Mouse (Mus musculus) mouse trophoblast stem cell (cell line): Measurements from ENCODE around the gene Gsap.
"Not testable (repeated sequence)": the region's sequence is repeated elsewhere in the genome, so short reads cannot be mapped to it uniquely, and the experiment has no call there.

Experiments
- in situ Hi-C, 2 experiments: fragments of 300-500 bp; cut with MseI, MboI; formaldehyde crosslinking; loops; 2 replicates in 1 of 2; 3 replicates in 1 of 2; pipeline ENCODE4 v1.15.1; 2025

Gene Gsap

DNA sequence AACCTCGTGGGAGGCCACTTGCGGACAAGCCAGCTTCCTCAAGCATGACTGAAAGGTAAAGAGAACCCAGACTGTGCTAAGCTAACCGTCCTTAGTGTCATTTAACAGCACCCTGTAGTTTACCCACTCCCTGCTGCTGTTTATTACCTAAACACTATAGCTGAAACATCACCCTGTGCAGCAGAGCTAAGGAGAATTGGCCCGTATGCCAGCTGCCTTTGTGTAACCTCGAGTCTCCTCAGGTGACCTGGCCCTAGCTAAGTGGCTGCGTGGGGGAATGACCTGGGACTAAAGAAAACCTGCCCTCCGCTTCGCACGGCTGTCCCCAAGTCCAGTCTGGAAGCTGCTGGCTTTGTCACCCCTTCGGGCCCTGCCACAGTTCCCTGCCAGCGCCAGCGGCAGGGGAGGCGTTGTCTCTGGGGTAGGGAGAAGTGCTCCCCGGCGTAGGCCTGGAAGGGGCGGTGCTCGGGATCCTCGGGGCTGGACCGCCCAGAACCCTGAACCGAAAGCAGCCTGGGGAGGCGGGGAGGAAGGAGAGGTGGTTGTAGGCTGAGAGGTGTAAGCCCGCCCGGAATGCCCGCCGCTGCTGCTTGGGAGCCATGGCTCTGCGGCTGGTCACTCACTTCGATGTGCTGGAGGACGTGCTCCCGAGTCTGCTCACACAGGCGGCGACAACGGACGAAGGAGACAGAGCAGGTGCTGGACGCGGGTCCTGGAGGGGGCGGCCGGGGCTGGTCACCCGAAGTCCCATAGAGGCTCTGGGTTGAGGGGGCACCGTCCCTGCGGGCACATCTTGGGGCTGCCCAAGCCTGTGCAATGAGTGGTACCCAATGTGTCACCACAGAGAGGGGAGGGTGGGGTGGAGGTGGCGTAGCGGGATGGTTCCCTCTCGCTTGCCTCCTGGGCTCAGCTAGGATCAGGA, at the start of gene Gsap:
TSS of gene Gsap (plus strand) at position 492 of the 922 bp plus-strand sequence.
- in situ Hi-C loops, result no loop called here

DNA sequence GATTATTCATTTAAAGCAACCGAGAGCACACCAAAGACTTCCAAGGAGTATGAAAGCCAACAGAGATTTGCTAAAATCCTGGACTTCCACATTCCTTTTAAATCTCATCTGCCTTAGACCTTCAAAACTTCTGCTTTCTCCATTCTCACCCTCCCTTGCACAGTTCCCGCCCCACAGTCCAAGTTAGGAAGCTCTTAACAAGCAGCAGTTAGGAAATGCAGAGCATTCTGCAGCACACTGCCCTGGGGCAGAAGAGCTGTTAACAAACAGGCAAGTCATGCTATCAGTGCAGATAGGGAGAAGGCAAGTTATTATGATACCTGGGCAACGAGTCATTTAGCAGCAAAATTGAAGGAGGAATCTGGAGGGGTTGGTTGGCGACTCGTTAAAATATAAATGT, 49.5 kb upstream of the Gsap start:
- in situ Hi-C loops, result no loop called here

DNA sequence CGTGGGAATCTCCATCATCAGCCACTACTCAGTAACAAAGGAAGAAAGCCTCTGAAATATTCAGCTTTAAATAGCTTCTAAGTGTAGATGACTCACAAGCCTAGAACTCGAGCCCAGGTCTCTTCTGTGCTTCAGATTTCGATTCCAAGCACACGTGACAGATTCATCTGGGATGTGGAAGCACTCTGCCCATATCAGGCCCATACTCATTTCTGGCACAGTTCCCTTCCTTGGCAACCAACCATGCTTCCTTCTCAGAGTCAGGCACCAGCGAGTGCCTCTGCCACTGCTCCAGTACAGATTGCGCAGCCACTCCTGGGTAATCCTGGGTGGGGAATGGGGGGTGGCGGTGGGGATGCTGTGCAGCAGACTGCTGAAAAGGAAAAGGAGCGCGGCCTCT, 46.5 kb upstream of the Gsap start:
- in situ Hi-C loops, result no loop called here

DNA sequence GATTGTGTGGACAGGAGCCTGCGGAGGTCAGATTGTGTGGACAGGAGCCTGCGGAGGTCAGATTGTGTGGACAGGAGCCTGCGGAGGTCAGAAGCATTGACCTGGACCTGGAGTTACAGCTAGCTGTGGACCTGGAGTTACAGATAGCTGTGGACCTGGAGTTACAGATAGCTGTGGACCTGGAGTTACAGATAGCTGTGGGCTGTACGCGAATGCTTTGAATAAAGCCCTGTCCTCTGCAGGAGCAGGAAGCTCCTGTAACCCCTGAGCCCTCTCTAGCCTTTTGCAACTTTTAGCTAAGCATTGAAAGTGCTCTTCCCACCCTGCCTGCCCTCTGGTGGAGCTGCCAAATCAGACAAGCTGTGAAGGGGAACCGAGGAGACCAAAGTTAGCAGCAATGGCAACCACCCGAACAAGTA, 44.9 kb upstream of the Gsap start:
- in situ Hi-C loops, result not testable (repeated sequence)

DNA sequence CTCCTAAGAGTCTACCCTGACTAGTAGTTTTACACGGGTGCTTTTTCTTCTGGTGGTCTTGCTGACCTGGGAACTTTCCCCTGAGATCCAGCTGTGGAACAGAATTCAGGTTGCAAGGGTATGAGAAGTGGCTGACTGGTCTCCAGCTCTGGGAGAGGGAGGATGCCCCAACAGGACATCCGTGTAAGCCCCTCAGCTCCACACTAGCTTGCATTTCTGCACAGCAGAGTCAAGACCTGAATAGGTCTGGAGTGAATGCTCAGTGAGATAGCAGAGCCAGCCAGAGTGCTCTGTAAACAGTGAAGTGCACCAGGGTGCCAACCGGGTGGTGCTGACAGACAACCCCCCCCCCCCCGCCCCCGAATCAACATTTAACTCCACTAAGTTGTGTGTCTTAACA, 44.4 kb upstream of the Gsap start:
- in situ Hi-C loops, result no loop called here

DNA sequence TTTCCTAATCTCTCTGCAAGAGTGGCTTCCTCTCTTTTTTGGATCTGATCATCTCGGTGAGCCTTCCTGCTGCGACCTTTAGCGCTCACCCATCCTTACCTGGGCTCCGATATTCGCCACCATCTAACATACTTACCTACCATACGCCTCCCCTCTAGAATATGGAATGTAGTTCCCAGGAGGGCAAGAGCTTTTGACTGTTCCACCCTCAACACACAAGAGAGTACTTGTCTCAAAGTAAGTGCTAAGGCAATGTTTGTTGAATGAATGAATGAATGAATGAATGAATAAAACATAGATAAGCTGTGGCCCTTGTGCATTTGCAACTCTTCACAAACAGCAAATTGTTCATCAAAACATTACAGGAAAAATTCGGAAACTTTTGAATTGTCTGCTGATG, 43.0 kb upstream of the Gsap start:
- in situ Hi-C loops, result no loop called here

DNA sequence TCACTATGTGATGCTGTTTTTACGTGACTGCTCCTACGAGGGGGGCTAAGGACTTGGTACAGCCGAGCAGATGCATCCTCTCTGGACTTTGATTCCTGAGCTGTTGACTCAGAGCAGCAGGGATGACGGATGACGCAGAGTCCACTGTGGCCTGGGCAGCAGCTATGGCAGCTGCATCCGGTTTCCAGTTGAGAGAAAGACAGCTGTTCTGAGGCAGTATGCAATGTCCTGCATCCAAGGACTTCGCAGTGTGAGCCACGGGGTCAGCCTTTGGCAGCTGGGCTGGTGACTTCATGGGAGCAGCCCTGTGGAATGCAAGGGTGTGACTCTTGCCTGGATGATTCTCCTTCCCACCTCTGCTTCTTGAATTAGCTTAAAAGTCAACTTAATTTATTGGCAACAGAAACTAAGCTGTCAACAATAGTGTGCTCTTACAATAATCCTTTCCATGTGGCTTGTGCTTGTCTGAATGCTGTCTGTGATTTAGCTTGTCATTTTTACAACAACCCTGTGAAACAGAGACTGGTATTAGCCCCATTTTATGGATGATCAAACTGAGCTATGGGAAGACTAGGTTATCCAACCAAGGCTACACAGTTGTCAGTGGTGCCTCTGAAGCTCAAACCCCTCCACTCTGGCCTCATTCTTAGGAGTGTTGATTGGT, 41.4 kb upstream of the Gsap start:
- in situ Hi-C loops, result no loop called here

DNA sequence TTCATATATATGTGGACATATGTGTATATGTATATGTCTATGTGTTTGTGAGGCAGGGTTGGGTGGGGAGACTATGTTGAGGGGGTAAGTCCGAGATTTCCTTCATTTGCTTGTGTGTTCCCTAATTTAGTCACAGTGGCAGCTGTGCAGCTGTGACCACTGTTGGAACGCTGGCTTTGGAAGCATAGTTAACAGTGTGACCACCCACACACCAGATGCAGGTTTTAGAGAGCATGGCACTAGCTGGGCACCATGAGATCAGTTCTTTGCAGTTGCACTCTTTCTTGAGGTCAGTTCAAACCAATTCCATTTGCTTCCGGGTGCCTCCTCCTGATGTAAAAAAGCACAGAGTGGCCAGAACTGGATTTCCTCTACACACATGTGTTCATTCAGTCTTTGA, 37.7 kb upstream of the Gsap start:
- in situ Hi-C loops, result no loop called here

DNA sequence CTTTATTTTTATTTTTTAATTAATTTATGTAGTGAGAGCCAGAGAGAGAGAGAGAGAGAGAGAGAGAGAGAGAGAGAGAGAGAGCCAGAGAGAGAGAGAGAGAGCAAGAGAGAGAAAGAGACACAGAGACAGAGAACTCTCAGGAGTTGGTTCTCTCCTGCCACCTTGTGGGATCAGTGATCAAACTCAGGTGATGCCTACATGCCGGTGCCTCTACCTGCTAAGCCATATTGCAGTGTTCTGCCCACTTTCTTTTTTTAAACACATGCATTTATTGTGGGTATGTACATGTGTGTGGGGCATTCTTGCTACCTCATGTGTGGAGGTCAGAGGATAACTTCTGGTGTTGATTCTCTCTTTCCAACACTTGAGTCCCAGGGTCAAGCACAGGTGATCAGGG, 32.4 kb upstream of the Gsap start:
- in situ Hi-C loops, result no loop called here

DNA sequence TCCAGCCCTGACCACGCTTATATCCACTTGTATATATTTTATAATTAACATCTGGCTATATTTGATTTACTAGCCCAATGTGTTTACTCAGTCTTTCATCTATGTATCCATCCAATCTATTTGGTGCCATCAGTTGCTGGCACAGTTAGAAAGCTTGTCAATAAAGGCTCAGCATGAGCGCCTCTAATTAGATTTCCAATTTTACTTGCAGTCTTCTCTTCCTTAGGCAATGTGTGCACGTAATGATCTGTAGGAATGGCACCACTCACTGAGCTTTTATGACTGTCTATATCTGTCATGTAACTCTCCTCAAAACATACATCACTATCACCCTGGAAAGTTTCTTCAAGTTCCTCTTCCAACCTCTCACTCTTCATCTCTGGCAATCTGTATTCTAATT, 29.3 kb upstream of the Gsap start:
- in situ Hi-C loops, result no loop called here

DNA sequence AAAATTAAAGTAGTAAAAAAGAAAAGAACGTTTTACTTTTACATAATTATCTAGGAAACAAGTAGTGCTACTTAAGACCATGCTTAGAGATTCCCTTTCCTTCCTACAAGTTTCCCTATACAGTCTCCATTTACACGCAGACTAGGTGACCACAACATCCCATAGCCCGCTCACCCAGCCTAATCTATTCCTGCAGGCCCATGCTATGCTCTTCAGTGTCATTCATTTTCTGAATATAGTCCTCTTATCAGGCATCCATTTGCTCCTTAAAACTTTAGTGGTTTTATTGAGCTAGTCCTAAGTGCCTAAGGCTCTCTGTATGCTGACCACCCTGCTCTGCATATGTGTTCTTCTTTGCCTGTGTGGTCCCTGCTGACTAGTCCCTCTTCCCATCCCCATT, 26.5 kb upstream of the Gsap start:
- in situ Hi-C loops, result no loop called here

DNA sequence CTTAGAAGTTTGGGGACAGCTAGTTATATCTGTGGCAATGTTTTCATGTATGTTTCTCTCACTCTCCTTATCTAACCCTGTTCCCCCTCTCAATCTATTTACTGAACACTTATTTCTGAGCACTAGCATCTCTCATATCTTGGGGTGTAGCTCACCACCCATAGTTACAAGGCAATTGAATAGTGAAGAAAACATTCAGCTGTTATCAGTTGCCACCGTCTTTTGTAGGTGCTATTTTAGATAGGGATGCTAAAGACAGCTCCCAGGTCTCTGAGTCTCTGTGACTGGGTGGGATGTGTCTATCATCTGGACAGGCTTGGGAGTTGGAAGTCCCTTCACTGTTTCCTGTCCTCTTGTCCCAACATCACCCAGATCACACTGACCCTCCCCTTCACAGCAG, 25.3 kb upstream of the Gsap start:
- in situ Hi-C loops, result no loop called here

DNA sequence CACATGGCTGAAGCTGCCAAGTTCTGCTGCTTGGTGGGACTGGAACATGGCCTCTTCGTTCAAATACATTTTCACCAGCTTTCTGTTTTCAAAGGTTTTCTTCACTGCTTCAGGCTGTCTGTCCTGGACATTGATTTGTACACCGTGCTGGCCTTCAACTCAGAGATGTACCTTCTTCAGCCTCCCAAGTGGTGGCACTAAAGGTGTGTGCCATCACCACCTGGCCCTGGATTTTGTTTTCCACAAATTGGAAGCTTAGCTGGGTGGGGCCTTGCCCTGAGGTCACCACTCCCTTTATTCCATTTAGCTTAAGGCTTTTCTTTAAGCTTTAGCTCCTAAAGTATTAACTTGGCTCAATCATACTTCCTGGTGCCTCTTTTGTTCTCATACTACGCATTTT, 22.6 kb upstream of the Gsap start:
- in situ Hi-C loops, result no loop called here

DNA sequence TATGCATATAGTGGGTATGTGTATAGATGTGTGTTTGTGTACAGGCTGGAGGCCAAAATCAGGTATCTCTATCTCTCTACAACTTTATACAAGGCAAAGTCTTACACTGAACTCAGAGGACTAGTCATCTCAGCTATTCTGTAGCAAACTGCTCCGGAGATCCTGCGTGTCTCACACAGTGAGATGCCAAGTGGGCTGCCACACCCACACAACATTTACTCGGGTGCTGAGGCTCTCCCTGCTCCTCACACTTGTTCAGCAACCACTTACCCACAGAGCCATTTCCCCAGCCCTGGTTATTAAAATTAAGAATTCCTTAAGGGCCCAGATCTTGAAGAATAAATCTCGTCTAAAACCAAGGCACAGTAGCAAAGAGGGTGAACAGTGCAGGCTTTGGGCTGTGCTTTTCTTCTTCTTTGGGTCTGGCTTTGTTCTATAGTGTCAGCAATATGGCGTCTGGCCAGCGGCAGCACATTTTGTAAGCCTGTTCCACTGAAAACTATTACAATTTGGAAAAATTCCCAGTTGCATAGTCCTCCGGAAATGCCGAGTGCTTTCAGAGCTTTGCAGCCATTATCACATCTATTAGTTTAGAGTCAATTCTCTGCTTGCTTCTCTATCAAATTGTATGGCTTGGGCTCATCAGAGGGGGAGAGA, 17.2 kb upstream of the Gsap start:
- in situ Hi-C loops, result no loop called here

DNA sequence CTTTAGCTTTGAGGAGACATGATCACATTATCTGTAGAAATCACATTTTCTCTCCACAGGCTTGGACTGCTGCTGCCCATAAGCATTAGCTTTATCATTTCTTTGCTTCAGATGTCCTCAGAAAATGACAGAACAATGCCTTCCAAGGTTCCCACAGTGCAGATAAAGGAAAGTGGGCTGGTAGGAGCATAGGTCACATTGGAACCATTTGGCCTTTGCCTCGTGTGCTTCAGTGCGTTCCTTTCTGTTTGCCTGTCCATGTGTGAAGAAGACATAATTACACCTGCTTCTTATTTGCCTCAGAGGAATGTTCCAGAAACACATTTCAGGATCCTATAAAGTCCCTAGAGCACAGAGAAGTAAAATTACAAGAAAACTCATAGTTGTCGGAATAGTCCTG, 16.7 kb upstream of the Gsap start:
- in situ Hi-C loops, result no loop called here

DNA sequence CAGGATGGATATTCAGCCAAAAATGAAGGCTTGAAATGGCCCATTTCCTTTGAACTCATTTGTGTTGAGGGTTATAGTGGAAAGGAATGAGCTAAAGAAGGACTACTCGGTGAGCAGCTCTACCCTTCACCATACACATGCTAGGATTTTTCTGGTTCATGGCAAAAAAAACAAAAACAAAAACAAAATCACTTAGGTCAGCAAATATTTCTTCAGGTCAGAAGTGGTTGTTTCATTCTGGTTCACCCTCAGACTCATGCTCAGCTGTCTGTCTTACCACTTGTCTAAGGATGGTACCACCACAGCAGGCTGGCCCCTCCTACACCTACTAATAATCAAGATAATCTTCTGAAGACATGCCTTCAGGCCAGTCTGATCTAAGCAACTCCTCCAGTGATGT, 16.2 kb upstream of the Gsap start:
- in situ Hi-C loops, result no loop called here

DNA sequence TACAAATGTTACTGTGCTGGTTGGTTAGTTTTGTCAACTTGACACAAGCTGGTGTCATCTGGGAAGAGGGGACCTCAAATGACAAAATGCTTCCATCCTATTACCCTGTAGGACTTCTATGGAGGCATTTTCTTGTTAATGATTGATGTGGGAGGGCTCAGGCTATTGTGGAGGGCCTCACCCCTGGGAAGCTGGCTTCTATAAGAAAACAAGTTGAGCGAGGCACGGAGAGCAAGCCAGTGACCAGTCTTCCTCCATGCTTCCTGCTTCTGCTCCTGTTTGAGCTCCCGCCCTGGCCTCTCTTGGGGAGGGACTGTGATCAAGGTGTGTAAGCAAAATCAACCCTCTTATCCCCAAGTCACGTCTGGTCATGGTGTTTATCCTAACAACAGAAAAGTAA, 15.6 kb upstream of the Gsap start:
- in situ Hi-C loops, result no loop called here

DNA sequence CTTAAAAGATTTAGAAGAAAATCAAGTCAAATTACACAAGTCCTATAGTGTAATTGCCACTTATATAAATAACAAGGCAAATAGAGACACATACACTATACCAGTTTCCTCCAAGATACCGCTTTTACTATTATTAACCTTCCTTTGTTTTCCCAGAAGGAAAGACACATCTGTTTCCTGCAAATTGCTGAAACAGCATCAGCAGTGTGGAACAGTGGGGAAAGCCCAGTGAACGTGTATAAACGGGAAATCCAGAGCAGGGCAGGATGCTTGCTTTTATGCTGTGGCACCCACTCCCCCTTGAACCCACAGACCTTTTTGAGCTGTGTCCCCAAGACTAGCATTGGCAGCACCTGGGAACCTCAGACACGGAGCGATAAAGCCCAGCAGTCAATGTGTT, 15.2 kb upstream of the Gsap start:
- in situ Hi-C loops, result no loop called here

DNA sequence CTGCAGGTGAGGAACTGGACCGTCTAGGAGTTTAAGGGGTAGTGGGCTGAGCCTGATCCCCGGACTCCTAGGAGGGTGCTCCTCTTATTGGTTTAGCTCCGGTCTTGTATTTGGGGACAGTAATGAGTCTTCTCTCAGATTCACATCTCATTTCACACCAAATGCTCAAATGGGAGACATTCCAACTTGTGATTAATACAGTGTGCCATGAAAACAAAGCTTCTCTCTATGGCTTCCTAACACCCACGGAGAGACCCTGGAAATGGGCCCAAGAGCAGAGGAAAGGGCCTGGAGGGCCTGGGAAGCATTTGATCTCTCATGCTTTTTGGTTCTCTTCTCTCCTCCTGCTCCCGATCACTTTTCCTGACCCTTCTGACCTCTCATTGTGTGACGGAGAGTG, 14.7 kb upstream of the Gsap start:
- in situ Hi-C loops, result no loop called here

DNA sequence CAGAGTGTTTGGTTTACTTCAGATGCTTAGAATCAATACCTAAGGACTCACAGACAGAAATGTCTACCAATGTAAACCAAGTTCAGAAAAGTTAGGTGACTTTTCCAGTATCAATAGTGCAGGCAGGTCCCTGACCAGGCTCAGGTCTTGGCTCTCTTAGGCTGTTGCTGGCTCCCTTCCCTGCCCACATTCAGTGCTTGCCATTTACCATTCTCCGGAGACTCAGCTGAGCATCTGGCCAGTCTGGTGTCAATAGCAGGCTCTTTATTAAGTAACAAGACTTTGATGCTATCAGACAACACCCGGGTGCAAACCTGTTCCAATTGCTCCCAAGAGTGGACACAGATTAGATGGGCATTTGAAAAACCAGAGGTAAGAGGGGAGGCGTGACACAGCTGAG, 13.7 kb upstream of the Gsap start:
- in situ Hi-C loops, result no loop called here

DNA sequence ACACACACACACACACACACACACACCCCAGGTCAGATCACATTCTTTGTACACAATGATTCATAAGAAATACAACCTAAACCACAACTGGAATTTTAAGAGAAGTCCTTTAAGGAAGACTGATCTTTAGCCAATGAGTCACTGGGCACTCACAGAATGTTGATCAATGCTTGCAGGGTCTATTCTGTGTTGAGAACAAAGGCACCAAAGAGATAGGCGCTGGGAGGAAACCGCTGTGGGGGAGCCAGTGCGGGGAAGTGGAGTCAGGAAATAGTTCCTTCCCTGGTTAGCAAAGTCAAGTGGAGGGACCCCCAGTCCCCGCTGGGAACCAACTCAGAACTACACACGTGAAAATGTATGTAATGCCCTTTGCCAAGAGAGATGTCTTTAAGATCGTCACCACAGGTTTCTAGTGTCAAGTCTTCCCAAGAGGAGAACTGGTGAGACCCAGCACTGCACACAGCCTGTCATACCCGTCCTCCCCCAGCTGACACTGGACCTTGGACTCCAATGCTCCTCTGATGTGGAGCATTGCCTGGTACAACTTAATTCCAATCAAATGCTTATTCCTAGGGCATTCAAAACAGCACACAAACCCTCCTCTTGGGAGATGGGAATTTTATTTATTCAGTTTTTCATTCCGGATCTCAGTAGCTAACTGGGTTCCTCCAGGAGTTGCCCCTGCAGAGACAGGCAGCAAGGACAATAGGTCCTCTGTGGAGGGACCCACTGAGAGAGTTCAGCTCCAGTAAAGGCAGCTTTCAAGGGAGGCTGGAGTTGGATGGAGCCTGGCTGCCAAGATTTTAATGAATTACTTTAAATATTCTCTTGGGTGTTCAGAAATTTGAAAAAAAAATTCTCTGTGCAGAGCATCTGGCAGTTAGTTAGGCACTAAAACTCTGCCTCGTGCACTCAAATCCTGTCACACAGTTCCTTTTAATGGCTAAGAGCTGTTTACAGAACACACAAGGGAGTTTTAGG, 10.6 kb upstream of the Gsap start:
- in situ Hi-C loops, result no loop called here

DNA sequence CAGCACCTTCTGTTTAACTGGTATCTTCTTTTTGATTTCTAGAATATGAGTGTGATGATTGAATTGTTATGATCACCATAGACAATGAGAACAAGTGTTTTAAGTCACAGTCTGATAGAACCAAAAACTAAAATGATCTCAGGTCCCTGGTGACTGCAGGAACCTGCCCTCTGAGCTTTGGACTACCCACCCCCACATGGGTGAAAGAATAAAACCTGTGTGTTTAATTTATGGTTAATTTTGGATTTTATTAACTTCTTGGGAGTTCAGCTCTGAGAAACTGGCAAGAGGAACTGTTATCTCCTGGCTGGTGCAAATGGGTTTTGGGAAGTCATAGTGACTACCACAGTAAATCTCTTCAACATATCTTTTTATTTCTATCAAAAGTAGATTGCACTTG, 6.6 kb upstream of the Gsap start:
- in situ Hi-C loops, result no loop called here
